Mouse (Mus musculus): Measurements from ENCODE around the gene Cacna2d4.

GRCm38 (mm10) chr6:119326541-119326940, 90.2 kb downstream of the Cacna2d4 start:
- no peak for TF ChIP-seq POLR2A (IDR thresholded peaks at IDR 0.05; ENCODE audit: extremely low read depth, insufficient read depth, low read length)
- TF ChIP-seq CTCF (IDR thresholded peaks at IDR 0.05; ENCODE audit: low read depth, low read length), result no peak

Data from liver, adult 2 months (tissue).